Mouse (Mus musculus) heart, embryonic 12.5 days (tissue): Measurements from ENCODE around the gene Coil. TPM values are rescaled to one million over a fixed set of nuclear protein-coding genes. Genes with fewer than 3 reads are reported as not detected.

Experiments used
- polyA plus RNA-seq: library from polyadenylated mRNA; unstranded; fragments of >200 nt; fragmentation: Nextera tagmentation; extraction: Ambion mirVana; gene quantifications from 2 replicates; pipeline ENCODE4 v1.2.1, GENCODE M21; 2016

Gene Coil
- polyA plus RNA-seq, 1 experiment from 2014 or later: 15.5 TPM

Other genes with a start within 250 kb of the Coil start
- 34.1 and 38.9 TPM in 2 replicates for gene Akap1, start 105.7 kb upstream of the Coil start, polyA plus RNA-seq
- 47.2 and 47.5 TPM in 2 replicates for gene Scpep1, start 14.8 kb upstream of the Coil start, polyA plus RNA-seq
- not detected in 2 replicates for gene Elobl, start 3.3 kb upstream of the Coil start, polyA plus RNA-seq
- gene Trim25, start 29.1 kb downstream of the Coil start, polyA plus RNA-seq: 15.2 and 15.3 TPM in 2 replicates
- gene Dgke, start 96.6 kb downstream of the Coil start, polyA plus RNA-seq: 7.2 and 8.2 TPM in 2 replicates
- not detected in 2 replicates for gene Gm525, start 103.6 kb downstream of the Coil start, polyA plus RNA-seq